Mouse (Mus musculus): ENCODE results near the gene Padi6.
A peak's percentile ranks its signal among the peaks of the same experiment; 100 is the strongest.

Gene Padi6

DNA sequence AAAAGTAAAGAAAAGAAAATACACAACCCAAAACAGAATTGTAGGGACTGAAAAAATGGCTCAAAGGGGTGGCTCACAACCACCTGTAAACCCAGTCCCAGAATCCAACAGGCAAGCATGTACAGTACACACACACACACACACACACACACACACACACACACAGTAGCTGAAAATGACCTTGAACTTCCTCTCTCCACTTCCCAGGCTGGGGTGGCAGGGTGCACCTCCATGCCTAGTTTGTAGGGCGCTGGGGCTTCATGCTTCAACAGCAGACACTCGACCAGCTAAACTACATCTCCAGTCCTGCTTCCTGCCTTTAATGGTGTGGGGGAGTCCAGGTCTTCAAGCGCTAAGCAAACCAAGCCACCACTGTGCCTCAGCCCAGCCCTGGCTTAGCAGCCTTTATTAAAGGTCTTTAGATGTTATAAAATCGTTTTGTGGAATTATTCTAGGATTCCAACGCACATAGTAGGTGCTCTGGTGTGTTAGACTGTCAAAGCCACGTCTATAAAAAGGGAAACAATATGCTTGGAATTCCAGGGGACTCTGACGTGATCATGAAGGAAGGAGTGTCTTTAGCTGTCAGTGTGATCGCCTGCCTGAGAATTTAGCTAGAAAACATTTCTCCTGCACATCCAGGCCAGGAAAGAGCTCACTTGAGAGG lies 61.6 kb downstream of the Padi6 start:
- no peak for DNase-seq

DNA sequence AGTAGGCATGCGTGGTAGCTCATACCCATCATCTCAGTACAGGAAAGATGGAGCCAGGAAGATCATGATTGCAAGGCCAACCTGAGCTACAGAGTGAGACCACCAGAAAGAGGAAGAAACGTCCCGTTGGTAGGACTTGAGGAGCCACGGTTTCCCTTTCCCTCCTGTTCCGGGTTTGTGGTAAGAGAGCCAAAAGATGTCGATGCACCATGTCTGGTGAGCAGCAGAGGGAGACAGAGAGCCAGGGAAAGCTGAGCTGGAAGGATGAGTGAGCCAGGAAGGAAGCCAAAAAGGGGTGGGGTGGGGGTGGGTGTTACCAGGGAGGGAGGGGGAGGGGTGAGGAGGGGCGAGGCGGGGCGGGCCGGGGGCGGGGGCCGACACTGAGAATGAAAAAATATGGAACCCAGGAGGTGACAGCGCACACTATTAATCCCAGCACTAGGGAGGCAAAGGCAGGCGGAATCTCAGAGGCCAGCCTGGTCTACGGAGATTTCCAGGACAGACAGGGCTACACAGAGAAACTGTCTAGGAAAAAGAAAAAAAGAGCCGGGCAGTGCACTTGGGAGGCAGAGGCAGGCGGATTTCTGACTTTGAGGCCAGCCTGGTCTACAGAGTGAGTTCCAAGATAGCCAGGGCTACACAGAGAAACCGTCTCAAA lies 62.6 kb downstream of the Padi6 start:
- peak; percentile 60 for DNase-seq

DNA sequence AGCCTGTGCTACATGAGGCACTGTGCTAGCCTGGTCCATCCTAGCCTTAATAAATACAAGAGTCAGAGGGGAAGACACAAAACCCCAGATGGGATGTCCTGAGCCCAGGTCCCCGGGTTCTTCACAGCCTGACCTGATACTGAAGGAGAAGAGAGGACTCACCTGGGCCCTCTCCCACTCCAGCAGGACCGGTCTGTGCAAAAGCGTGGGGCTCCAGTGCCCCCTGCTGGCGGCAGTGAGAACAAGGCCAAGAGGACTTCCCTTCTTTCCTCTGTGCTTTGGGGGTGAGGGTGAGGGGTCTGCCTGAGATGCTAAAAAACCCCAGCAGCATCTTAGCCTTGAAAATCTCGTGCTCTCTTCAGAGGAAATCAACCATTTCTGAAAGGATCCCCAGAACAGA lies 63.4 kb downstream of the Padi6 start:
- DNase-seq, result no peak

Measured in kidney, adult 11 months (tissue).